Mouse (Mus musculus) limb, embryonic 10.5 days (tissue): ENCODE data around the gene Tnfrsf19. TPM values are rescaled to one million over a fixed set of nuclear protein-coding genes. Genes with fewer than 3 reads are reported as not detected.
A peak's percentile ranks its signal among the peaks of the same experiment; 100 is the strongest.

Source experiments
- DNase-seq: peaks from one replicate; pipeline ENCODE4 v3.0.0-alpha.2; 2017; ENCODE audit warnings: low spot score
- H3K27ac ChIP-seq: fragments of 300-500 bp; sonication (generic); 2 replicates; pipeline ENCODE4 v1.5.1; 2016; ENCODE audit warnings: mild to moderate bottlenecking
- H3K27me3 ChIP-seq: fragments of 300-500 bp; sonication (generic); 2 replicates; pipeline ENCODE4 v1.6.1; 2016; ENCODE audit warnings: low read depth, mild to moderate bottlenecking; ENCODE audit not compliant: poor library complexity, severe bottlenecking
- H3K36me3 ChIP-seq: fragments of 300-500 bp; sonication (generic); 2 replicates; pipeline ENCODE4 v1.6.1; 2016; ENCODE audit warnings: mild to moderate bottlenecking, moderate library complexity
- H3K4me1 ChIP-seq: fragments of 300-500 bp; sonication (generic); 2 replicates; pipeline ENCODE4 v1.6.1; 2016
- H3K4me3 ChIP-seq: fragments of 300-500 bp; sonication (generic); 2 replicates; pipeline ENCODE4 v1.5.1; 2016; ENCODE audit warnings: mild to moderate bottlenecking, moderate library complexity
- H3K9me3 ChIP-seq: fragments of 300-500 bp; sonication (generic); replicated peaks from 2 replicates; pipeline ENCODE4 v1.6.1; 2016; ENCODE audit warnings: mild to moderate bottlenecking
- WGBS: fragments of 180-500 bp; shearing (Covaris S2); methylation state at CpG from one replicate; pipeline ENCODE4 v1.1.7; 2016; 5-methylcytosine and 5-hydroxymethylcytosine counted together
- polyA plus RNA-seq: library from polyadenylated mRNA; unstranded; fragments of >200 nt; fragmentation: Nextera tagmentation; extraction: Ambion mirVana; gene quantifications from 2 replicates; pipeline ENCODE4 v1.2.1, GENCODE M21; 2016

Gene Tnfrsf19
- 26.7 and 30.9 TPM in 2 replicates for polyA plus RNA-seq

DNA sequence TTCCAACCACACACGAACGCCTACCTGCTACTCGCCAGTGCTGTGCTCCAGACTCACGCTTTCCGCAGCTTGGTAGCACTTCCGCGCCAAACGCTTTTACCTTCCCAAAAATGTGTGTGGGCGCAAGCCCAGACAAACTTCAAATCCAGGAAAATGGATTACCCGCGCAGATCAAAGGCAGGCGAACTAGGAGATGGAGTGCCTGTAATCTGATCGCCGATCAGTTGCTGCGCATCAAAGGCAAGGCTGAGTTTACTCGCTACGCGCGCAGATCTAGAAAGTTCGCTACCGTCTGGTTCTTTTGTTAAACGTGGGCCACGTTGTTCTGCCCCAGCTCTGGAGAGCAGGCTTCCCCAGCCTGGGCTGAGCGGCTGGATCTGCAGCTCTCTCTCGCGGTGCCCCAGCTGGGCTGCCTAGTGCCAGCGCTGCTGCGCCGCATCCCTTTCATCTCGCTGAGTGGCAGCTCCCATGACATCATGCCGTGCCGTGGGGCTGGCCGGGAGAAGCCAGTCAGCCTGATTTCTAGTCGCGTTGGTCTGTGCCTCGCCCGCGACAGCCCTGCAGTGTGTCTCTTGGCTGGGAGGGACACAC, at the start of gene Tnfrsf19:
TSS of gene Tnfrsf19 (minus strand) at position 400 of the 591 bp plus-strand sequence.
- no peaks in the 10 kb centered on the region for H3K36me3 ChIP-seq
- under 1% methylated on average over 38 of the region's 38 CpGs for WGBS
- peak; percentile 91 for DNase-seq
- H3K4me1 ChIP-seq = peaks cover 47% of the 10 kb centered on the region
- H3K27me3 ChIP-seq = peaks cover 19% of the 10 kb centered on the region; the same call in 1 of the 2 replicates
- H3K27ac ChIP-seq = peak within 1 kb of the TSS; percentile 90
- peak within 1 kb of the TSS; percentile 57 for H3K4me3 ChIP-seq
- H3K9me3 ChIP-seq = no peaks in the 10 kb centered on the region

DNA sequence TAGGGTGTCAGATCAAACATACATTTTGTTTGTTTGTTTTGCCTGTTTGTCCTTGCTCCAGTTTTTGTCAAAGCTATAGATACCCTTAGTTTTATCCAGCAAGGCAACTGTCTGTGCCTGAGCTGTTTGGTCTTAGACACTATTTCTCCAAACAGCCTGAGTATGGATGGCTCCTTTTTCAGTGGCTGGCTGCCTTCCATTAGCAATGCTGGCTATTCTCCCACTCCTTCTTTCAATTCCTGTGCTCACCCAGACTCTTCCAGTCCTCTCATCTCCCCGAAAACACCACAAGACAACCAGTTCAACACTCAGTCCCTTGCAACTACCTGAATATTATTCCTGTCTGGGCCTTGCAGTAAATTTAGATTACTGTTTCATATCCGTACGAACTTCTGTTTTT, 45.8 kb upstream of the Tnfrsf19 start:
- 91% methylated on average over 3 of the region's 3 CpGs for WGBS
- H3K4me1 ChIP-seq = no peaks in the 10 kb centered on the region
- no peaks in the 10 kb centered on the region for H3K9me3 ChIP-seq
- H3K27ac ChIP-seq = no peak overlapping the region
- no peaks in the 10 kb centered on the region for H3K36me3 ChIP-seq
- no peaks in the 10 kb centered on the region for H3K27me3 ChIP-seq
- no peak for DNase-seq
- no peak overlapping the region for H3K4me3 ChIP-seq

DNA sequence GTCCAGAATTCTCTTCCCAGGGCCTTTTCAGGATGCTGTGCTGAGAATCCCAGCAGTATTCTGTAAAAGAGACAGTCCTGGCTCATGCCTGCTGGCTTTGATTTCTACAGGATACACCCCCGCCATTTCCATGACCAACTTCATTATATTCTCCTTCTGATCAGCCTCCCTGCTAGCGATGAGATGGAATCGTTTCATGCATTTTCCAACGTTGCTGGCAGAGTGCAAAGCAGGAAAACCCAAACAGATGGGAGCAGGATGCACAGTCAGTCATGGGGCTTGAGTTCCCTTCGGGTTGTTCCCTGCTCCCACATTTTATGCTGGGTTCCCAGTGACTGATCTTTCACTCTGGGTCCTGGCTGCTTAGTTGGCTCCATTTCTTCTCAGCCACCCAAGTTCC, 44.7 kb upstream of the Tnfrsf19 start:
- 87% methylated on average over 5 of the region's 5 CpGs for WGBS
- H3K9me3 ChIP-seq = no peaks in the 10 kb centered on the region

DNA sequence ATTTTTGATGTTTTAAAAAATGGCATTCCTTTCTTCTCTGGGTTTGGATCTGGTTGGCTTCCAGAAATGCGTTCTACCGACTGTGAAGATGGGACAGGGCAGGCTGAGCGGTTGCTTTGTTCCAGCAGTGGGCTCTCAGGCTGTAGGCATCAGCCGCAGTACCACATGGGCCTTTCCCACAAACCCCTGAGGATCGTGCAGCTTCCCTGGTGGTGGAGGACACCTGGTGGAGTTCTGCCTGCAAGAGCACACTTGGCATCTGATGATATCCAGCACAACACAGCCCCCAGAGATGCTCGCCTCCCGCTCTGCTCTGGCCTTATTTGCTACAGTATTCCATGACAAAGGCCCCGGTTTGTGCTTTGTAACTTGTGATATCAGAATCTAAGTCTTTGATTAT, 41.9 kb upstream of the Tnfrsf19 start:
- WGBS = 81% methylated on average over 8 of the region's 8 CpGs

More for the DNA sequence above, 44.7 kb upstream of the Tnfrsf19 start:
- Histone ChIP-seq H3K4me1 (no peaks in the 10 kb centered on the region), H3K27ac (no peak overlapping the region), H3K36me3 (no peaks in the 10 kb centered on the region), H3K27me3 (no peaks in the 10 kb centered on the region), H3K4me3 (no peak overlapping the region)
- no peak for DNase-seq

DNA sequence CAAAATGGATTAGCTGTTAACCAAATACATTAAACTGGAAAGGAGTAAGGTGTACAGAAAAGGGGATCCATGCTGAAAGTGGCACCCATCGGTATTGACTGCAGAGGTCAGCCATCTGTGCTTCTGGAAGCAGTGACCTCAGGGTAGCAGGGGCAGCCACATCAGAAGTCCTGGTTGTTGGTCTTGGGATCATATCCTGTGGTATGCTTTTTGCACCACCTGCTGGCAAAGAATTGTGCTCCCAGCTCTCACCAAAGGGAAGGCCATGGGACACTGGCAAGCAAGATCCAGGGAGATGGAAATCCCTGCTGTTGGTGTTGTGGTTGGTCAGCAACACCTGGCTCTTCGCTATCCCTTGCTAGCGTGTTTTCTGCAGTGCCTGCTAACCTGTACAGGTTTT, 39.0 kb upstream of the Tnfrsf19 start:
- peak; percentile 46 for DNase-seq
- Histone ChIP-seq H3K27me3 (no peaks in the 10 kb centered on the region), H3K36me3 (no peaks in the 10 kb centered on the region), H3K9me3 (no peaks in the 10 kb centered on the region), H3K4me3 (no peak overlapping the region), H3K4me1 (no peaks in the 10 kb centered on the region), H3K27ac (no peak overlapping the region)
- WGBS = 63% methylated on average over 3 of the region's 3 CpGs

More for the DNA sequence above, 41.9 kb upstream of the Tnfrsf19 start:
- DNase-seq = no peak
- Histone ChIP-seq H3K4me1 (no peaks in the 10 kb centered on the region), H3K9me3 (no peaks in the 10 kb centered on the region), H3K27me3 (no peaks in the 10 kb centered on the region), H3K27ac (no peak overlapping the region), H3K4me3 (no peak overlapping the region), H3K36me3 (no peaks in the 10 kb centered on the region)

DNA sequence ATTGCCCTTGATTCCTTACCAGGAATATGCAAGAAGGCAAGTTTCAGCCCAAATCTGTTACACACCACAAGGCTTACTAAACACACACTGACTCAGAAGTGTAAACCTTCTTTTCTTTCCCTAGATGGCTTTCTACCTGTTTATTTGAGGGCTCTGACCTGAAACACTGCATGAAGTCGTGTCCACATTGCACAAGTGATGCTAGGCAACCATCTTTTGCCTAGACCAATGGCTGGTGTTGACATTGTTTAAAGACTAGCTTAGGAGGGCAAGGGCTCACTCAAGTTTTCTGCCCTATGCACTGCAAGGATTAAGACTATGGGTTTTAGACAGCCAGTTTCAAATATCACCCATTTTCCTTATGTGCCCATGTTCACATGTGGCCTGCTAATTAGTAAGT, 23.3 kb upstream of the Tnfrsf19 start:
- Histone ChIP-seq H3K27me3 (no peaks in the 10 kb centered on the region), H3K27ac (no peak overlapping the region), H3K9me3 (no peaks in the 10 kb centered on the region), H3K36me3 (no peaks in the 10 kb centered on the region), H3K4me3 (no peak overlapping the region), H3K4me1 (no peaks in the 10 kb centered on the region)
- 93% methylated on average over 1 of the region's 1 CpGs for WGBS
- no peak for DNase-seq

DNA sequence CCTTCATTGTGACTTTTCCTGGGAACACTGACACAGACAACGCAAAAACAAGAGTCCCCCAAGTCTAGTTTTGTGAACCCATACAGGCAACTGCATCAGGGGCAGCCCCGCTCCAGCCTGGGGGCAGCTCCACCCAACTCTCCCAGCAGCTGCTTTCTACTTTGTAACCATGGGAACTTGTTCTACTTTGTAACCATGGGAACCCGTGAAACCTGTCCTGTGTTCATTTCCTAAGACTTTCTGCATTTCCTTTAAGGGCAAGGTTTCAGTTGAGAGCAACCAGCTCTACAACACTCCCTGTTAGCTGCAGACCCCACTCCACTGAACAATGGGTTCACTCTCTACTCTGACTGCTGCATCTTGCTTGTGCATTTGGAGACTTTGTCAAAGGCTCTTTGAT, 15.4 kb upstream of the Tnfrsf19 start:
- 45% methylated on average over 3 of the region's 3 CpGs for WGBS
- H3K27ac ChIP-seq = 0 out of 2 replicates have a peak overlapping the region, but pooled peaks have one; percentile 8
- H3K4me3 ChIP-seq = no peak overlapping the region
- no peak for DNase-seq
- no peaks in the 10 kb centered on the region for H3K9me3 ChIP-seq
- no peaks in the 10 kb centered on the region for H3K36me3 ChIP-seq
- H3K4me1 ChIP-seq = peaks cover 21% of the 10 kb centered on the region
- H3K27me3 ChIP-seq = peaks cover 12% of the 10 kb centered on the region; the same call in 1 of the 2 replicates

DNA sequence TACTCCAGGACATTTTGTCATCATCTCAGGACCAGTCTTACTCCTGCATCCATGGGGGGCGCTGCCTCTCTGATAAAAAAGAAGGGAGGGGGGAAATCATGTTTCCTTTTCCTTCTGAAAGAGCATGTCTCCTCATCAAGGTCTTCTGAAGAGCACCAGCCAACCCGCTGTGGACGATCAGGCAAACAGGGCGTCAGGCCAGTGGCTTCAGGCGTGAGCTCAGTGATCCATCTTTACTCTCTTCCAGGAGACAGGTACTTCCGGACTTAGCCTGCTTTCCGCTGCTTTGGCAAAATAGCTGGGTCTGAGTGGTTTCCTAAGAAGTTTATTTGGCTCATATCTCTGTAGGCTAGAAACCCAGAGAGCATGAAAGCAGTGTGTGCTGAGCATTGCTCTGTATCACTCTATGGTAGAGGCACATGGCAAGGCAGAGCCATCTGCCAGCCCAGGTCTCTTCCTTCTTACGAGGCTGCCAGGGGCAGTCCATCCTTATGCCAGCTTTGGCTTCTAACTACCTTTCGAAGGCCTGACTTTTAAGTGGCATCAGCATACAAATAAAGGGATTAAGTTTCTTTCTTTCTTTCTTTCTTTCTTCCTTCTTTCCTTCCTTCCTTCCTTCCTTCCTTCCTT, 13.1 kb upstream of the Tnfrsf19 start:
- H3K27me3 ChIP-seq = peaks cover 19% of the 10 kb centered on the region; the same call in 1 of the 2 replicates
- H3K4me1 ChIP-seq = peaks cover 40% of the 10 kb centered on the region
- H3K36me3 ChIP-seq = no peaks in the 10 kb centered on the region
- no peaks in the 10 kb centered on the region for H3K9me3 ChIP-seq
- H3K4me3 ChIP-seq = no peak overlapping the region
- no peak overlapping the region for H3K27ac ChIP-seq
- no peak for DNase-seq
- 79% methylated on average over 9 of the region's 9 CpGs for WGBS

DNA sequence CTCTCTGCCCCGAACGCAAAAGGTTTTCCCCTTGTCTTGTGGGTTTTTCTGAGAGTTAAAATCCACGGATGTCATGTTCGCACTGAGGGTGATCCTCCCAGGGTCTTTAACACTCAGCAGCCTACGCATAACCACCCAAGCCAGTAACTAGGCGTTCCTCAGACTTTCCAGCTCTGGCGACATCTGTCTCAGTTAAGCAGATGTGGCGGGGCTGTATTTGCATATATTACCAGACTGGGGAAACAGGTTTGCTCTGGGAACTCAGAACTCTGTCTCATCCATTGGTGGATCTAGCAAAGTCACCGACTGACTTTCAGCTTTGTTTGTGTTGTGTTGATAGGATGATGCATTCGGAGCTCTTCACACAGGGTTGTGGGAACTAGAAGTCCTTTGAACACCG, 10.7 kb upstream of the Tnfrsf19 start:
- H3K9me3 ChIP-seq = no peaks in the 10 kb centered on the region
- no peaks in the 10 kb centered on the region for H3K36me3 ChIP-seq
- H3K27me3 ChIP-seq = peaks cover 19% of the 10 kb centered on the region; the same call in 1 of the 2 replicates
- DNase-seq = no peak
- peak overlapping the region; percentile 49 for H3K4me3 ChIP-seq
- H3K4me1 ChIP-seq = peaks cover 39% of the 10 kb centered on the region
- peak overlapping the region; percentile 66 for H3K27ac ChIP-seq
- 1% methylated on average over 11 of the region's 11 CpGs for WGBS

DNA sequence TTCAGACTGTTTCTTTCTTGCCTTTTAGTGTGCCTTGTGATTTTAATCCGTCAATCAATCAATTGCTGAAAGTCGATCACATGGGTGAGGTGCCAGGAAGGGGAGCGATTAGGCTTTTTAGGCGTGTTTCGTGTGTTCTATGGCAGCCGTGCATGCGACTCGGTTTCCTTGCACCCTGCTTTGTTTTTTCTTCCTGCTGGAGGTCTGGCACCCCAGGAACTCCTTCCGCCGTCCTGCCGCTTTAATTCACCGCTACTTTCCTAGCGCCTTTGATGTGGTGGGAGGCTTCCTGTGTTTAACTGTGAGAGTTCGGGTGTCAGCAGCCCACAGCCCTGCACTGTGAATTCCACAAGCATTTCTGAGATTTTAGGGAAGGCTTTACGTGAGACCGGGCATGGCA, 10.2 kb upstream of the Tnfrsf19 start:
- WGBS = under 1% methylated on average over 16 of the region's 16 CpGs

DNA sequence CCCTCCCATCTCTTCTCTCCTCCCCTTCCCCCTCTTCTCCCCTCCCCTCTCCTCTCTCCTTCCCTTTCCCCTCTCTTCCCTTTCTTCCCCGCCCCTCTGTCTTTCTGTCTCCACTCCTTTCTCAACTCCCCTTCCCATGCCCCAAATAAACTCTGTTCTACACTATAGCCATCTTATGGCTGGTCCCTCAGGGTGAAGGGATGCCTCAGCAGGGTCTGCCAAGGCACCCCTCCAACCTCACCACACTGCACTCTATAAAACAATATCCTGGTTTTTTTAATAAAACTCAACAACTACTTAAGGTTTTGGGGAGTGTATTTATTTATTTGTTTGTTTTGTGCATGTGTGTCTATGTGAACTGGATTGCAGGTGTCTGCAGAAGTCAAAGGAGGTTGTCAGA, 9.6 kb upstream of the Tnfrsf19 start:
- 55% methylated on average over 1 of the region's 1 CpGs for WGBS
- peaks cover 29% of the 10 kb centered on the region for H3K4me1 ChIP-seq
- H3K9me3 ChIP-seq = no peaks in the 10 kb centered on the region
- no peak for DNase-seq
- no peaks in the 10 kb centered on the region for H3K36me3 ChIP-seq
- peaks cover 19% of the 10 kb centered on the region; the same call in 1 of the 2 replicates for H3K27me3 ChIP-seq
- peak overlapping the region; percentile 66; the same call in 1 of the 2 replicates for H3K27ac ChIP-seq
- peak overlapping the region; percentile 49 for H3K4me3 ChIP-seq

More for the DNA sequence above, 10.2 kb upstream of the Tnfrsf19 start:
- no peaks in the 10 kb centered on the region for H3K9me3 ChIP-seq
- H3K4me1 ChIP-seq = peaks cover 33% of the 10 kb centered on the region
- peak overlapping the region; percentile 66 for H3K27ac ChIP-seq
- H3K36me3 ChIP-seq = no peaks in the 10 kb centered on the region
- peak overlapping the region; percentile 49 for H3K4me3 ChIP-seq
- H3K27me3 ChIP-seq = peaks cover 19% of the 10 kb centered on the region; the same call in 1 of the 2 replicates
- peak; percentile 65 for DNase-seq

DNA sequence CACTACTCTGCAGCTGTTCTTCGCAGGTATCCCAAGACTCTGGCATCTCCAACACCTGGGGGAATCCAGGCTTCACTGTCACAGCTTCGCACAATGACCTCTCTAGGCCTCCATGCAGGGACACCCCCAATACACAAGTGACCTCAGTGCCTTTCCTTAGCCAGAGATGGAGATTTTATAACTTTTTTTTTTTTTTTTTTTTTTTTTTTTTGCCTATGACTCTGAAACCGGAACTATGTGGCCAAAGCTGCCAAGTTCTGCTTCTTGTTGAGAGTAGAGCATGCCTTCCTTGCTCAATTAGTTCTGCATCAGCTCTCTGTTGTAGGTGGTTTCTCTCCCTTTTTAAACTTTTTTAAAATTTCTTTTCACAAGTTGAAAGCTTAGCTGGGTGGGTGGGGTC, 5.9 kb upstream of the Tnfrsf19 start:
- Histone ChIP-seq H3K36me3 (no peaks in the 10 kb centered on the region), H3K27me3 (peaks cover 23% of the 10 kb centered on the region; the same call in 1 of the 2 replicates), H3K4me3 (no peak overlapping the region), H3K4me1 (peaks cover 31% of the 10 kb centered on the region), H3K9me3 (no peaks in the 10 kb centered on the region), H3K27ac (no peak overlapping the region)
- WGBS = 95% methylated on average over 3 of the region's 3 CpGs
- no peak for DNase-seq

DNA sequence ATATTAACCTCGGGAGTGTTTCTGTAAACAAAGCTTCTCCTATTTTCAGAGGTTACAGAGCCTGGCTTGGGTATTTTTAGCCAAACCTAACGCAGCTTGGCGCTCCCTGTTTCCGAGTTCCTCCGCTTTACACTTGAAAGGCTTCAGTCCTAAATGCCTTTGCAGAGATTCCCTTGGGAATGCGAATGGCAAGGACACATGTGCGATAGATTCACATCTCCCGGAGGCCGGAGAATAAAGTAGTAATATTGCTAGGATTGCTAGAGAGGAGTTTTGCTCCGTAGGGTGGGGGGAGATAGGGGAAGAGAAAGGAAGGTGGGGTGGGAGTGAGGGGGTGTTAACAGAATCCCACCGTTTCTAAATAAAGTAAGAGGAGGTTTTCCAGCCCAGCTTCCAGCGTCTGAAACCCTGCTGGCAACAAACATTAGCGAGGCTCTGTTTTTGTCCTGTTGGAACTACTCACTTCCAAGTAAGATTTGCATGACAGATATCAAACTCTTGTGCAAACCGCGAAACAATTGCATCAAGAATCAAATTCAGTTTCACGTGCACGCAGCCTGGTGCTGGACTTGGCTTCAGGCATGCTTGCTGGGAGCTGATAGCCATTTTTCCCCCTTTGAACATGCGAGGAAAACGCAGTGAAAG, 722 bp downstream of the Tnfrsf19 start:
- DNase-seq = no peak
- H3K4me1 ChIP-seq = peaks cover 47% of the 10 kb centered on the region
- no peaks in the 10 kb centered on the region for H3K9me3 ChIP-seq
- peak overlapping the region; percentile 57 for H3K4me3 ChIP-seq
- H3K36me3 ChIP-seq = no peaks in the 10 kb centered on the region
- peak overlapping the region; percentile 90 for H3K27ac ChIP-seq
- peaks cover 19% of the 10 kb centered on the region; the same call in 1 of the 2 replicates for H3K27me3 ChIP-seq
- WGBS = under 1% methylated on average over 19 of the region's 19 CpGs
